Mouse (Mus musculus): ENCODE data around the gene Gm10778.
"Not testable (repeated sequence)": the region's sequence is repeated elsewhere in the genome, so short reads cannot be mapped to it uniquely, and the experiment has no call there.

Gm10778 gene

DNA sequence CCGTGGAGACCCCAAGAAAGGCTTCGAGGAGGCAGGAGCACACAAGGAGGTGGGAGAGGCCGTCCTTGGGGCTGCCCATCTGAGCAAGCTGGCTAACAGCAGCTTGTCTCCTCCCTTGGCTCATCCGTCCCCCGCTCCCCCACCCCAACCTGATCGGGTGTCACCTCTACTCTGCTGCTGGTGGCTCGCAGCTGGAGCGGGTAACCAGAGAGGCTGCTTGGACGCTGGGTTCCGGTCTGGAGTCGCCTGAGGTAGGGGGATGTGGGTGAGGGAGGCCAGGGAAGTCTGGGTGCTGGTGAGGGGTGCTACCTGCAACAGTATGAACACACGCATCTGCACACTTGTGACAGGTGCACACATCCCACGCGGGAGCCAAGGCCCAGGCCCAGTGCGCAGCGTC, 20.5 kb upstream of the Gm10778 start, which contains the start of gene Ankrd24:
Ankrd24 (plus strand) TSS at position 151 of the 400 bp plus-strand sequence.
- no peak for DNase-seq (ENCODE audit: low spot score)

DNA sequence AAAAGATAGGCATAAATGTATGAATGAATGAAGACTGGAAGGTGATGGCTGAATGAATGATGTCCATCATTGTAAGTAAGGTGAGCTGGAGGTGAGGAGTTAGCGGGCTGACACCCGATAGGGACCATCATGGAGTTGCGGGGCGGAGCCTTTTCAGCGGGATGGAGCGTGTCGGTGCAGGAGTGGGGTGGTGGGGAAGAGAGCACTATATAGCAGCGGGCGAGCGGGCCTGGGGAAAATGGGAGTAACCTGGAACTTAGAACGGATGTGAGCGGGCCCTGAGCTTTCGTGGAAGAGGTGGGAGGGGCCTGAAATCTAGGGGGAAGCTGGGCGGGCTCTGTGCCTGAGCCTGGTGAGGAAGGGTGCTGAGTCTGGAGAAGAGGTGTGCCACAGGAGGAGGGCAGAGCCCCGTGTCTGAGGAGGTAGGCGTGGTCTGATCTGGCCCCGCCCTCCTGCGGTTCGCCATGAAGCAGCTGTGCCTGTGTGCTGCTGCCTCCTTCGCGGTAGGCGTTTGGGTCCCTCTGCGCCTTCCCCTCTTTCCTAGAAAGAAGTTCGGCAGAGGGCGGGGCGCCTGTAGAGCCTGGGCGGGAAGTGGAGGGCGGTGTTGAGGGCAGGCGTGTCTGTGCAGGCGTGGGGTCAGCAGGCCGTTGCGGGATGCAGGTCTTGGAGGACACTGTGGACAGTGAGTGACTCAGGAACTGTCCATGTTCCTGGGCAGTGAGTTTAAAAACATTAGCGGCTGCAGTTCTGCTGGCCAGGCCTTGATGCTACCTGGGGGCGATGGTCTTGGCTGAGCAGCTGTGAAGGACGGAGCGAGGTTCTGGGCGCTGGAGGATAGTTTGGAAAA, 15.4 kb upstream of the Gm10778 start:
- DNase-seq (ENCODE audit: low spot score), result peak; percentile 78

DNA sequence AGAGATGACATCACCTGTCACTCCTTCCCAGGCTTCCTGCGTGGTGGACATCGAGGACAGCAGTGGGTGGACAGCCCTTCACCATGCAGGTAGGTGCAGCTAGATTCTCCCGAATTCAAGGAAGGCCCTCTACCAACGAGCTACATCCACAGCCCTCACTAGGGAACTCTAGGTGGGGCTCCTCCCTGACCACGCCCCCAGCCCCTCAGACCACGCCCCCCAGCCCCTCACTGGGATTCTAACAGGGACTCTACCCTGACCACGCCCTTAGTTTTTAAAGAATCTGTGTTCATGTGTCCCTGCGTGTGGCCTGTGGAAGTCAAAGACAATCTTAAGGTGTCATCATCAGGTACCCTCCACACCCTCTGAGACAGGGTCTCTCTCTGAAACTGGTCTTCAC, 12.5 kb upstream of the Gm10778 start:
- DNase-seq (ENCODE audit: low spot score), result no peak

DNA sequence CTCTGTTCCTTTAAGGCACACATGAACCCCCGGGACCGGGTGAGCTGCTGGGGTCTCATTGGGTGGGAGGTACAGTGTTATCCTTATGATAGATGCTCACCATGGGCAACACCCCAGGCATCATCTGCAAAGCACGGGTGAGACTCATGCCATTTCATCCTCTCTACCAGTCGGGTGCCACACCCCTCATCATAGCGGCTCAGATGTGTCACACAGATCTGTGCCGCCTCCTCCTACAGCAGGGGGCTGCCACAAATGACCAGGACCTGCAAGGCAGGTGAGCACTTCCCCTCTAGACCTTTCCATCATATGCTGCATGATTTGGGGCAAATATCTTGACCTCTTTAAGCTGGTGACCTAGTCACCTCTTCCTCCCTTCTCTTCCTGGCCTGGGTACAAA, 10.8 kb upstream of the Gm10778 start:
- DNase-seq (ENCODE audit: low spot score), result no peak

DNA sequence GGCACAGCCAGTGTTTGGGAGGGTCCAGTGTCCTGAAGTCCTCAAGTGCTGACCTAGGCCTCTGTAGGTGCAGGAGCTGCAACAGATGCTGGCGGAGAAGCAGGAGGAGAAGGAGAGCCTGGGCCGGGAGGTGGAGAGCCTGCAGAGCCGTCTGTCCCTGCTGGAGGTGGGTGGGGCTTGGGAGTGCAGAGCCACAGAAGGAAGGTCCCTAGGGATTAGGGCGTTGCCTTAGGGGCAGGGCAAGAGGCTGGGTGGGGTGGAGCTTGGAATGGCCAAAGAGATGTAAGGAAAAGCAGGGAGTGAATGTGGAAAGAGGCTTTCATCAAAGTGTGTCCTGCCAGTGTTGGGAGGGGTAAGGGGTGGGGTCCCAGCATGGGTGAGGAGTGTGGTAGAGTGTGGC, 8.0 kb upstream of the Gm10778 start:
- DNase-seq (ENCODE audit: low spot score), result not testable (repeated sequence)

DNA sequence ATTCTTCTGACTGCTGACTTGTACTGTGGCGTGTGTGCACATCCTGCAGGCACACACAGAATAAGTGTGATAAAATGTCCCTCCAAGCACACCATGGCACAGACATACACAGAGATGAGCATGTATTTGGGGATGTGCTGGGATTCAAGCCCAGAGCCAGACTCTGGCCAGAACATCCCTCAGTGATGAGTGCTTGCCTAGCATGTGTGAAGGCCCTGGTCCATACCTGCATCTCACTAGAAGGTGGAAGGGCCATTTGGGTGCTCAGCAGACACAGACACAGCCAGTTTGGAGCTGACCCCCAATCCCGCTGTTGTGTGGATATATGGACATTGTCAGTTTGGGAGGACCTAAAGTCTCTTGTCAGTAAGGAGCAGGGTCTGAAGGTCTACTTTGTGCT, 7.3 kb upstream of the Gm10778 start:
- DNase-seq (ENCODE audit: low spot score), result no peak

DNA sequence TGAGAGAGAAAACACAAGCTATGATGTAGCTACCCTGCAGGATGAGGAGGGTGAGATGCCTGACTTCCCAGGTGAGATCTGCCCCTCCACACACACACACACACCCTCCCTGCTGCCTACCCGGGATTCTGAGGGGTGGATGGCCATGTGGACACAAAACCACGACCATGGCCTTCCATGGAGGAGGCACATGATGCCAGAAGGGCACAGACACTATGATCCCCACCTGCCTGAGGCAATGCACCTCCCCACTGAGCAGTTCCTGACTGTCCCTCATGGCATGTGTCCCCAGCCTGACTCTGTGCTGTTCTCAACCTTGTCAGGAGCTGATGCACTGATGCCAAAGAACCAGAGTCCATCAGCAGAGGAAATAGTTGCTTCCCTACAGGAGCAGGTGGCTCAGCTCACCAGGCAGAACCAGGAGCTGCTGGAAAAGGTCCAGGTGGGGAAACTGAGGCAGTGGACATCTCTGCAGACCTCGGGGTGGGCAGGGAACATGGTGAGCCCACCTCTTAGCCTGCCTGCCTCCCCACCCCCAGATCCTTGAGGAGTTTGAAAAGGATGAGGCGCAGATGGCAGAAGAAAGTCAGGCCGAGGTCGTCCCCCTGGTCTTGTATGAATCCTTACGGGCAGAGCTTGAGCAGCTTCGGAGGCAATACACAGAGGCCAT, 6.7 kb upstream of the Gm10778 start:
- no peak for DNase-seq (ENCODE audit: low spot score)

DNA sequence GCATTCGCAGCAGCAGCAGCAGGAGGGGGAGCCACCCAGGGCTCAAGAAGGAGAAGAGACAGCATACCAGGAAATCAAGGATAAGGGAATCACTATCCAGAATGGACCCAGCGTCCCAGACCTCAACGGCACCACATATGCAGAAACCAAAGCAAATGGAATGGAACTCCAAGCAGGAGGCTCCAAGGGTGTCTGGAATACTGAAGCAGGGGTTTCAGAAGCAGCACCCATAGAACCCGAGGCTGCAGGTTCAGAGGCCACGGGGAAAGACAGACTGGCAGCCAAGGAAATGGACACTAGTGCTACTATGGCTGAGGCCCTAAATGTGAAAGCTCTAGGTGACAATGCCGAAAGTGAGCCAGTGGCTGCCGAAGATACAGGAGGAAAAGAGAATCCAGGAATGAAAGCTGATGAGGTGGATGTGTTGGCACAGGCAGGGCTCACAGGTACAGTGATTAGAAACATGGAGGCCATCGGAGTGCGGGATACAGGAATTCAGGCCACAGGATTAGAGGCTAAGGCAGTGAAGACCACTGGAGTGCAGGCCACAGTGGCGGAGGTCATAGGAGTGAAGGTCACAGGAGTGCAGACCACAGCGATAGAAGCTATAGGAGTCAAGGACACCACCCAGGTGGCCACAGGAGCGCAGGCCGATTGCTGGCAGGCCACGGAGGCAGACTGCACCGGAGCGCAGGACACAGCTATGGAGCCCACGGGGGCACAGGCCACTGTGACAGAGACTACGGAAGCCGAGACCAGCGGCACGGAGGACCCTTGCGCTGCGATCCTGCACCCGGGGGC, 6.0 kb upstream of the Gm10778 start:
- no peak for DNase-seq (ENCODE audit: low spot score)

DNA sequence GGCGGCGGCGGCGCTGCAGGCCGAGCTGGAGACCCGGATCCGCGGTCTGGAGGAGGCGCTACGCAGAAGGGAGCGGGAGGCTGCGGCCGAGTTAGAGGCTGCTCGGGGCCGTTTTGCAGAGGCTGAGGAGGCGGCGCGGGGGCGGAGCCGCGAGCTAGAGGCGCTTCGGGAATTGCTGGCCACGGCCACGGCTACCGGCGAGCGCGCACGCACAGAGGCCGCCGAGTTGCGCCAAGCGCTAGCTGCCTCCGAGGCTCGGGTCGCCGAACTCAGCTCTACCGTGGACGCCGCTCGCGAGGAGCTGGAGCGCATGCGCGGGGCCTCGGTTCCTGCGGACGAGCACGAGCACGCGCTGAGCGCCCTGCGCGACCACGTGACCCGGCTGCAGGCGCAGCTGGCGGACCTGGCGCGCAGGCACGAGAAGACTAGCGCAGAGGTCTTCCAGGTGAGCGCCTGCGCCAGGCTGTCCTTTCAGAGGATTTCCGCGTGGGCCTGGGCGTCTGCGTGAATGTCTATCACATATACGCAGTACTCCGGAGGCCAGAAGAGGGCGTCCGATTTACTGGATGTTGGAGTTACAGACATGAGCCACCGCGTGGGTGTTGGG, 5.3 kb upstream of the Gm10778 start:
- DNase-seq (ENCODE audit: low spot score), result peak; percentile 95

DNA sequence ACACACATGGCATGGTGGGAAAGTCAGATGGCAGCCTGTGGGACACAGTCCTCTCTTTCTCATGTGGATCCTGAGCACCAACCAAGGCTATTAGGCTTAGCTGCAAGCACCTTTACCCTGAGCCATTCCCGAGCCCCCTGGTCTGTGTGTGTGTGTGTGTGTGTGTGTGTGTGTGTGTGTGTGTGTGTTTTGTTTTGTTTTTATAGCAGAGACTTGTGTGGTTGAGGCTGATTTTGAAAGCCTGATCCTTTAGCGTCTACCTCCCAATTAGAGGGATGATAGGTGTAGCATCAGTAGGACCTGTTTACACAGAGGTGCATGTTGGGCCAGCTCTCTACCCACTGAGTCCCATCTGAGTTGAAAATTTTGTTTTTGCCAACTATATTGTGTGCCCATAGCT, 4.7 kb upstream of the Gm10778 start:
- peak; percentile 4 for DNase-seq (ENCODE audit: low spot score)

DNA sequence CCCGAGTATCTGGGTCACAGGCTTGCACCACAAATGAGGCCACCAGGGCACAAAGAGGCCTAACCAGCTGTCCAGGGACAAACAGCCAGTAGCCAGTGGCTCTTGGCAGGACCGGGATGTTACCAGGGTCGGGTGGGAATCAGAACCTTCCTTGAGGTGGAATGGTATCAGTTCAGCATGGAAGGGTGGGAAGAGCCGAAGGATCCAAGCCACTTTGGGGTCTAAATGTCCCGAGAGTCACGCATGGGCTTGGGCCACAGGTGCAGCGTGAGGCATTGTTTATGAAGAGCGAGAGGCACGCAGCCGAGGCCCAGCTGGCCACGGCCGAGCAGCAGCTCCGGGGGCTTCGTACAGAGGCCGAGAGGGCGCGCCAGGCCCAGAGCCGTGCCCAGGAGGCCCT, 4.1 kb upstream of the Gm10778 start:
- DNase-seq (ENCODE audit: low spot score), result peak; percentile 13

DNA sequence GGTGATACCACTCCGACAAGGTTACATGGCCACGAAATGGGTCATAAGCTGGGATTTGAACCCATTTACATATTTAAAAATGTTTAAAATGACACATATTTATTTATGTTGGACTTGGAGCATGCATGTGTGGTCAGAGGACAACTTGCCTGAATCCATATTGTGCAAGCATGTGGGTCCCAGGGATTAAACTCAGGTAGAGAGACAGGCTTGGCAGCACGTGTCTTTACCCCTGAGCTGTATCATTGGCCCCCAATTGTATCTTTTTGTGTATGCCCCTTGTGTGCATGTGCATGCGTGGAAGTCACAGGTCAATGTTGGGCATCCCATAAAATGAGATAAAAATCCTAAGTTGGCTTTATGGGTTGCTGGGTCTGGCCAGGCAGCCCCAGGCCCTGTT, 3.5 kb upstream of the Gm10778 start:
- DNase-seq (ENCODE audit: low spot score), result no peak

DNA sequence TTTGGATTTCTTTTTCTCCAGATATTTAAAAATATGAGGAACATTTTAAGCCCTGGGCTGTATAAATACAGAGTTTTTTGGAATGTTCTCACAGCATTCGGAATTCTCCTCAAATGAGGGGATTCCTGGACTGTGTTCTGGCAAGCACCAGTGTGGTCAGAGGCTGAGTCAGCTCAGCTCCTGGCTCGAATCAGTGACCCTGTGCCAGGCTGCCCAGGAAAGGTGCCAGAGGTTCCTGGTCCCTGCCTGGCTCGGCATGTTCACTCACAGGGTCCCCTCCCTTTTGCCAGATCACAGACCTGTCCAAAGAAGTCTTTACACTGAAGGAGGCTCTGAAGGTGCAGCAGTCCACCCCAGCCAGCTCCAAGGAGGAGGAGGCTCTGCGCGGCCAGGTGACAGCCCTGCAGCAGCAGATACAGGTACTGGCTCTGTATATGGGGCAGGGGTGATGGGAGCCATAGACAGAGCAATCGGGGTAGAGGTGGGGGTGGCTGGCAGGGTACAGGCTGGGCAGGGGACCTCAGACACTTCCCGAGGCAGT, 2.8 kb upstream of the Gm10778 start:
- peak; percentile 14 for DNase-seq (ENCODE audit: low spot score)

DNA sequence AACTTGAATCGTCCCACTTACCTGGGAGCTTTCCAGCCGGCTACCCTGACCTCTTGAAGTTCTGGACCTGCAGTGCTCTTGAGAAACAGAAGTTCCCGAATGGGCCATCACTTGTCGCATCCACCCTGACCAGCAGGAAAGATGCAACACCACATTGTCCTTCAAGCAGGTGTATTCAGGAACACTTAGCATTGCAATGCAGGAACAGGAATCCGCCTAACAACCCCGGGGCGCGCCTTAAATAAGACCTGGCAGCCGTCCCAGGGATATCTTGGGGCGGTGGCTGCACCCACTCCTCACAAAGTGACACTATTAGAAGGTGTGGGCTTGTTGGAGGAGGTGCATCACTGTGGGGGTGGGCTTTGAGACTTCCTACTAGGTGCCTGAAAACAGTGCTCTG, 6.3 kb downstream of the Gm10778 start:
- DNase-seq (ENCODE audit: low spot score), result no peak

DNA sequence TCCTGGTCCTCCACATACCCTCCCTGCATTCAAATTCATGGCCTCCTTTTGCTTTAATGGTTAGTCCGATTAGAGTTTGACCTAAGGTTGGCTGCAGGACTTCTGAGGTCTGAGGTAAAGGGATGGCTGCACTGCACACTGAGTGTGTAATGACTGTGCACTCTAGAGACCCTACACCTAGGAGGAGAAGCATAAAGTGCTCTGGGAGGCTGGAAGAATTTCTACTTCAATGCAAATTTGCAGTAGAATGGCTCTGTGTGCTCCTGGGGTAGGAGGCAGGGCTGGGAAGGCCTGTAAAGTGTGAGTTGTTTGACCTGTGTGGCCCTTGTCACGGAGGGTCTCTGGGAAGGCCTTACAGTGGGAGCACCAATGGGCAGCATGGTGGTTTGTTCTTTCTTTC, 7.3 kb downstream of the Gm10778 start:
- no peak for DNase-seq (ENCODE audit: low spot score)

DNA sequence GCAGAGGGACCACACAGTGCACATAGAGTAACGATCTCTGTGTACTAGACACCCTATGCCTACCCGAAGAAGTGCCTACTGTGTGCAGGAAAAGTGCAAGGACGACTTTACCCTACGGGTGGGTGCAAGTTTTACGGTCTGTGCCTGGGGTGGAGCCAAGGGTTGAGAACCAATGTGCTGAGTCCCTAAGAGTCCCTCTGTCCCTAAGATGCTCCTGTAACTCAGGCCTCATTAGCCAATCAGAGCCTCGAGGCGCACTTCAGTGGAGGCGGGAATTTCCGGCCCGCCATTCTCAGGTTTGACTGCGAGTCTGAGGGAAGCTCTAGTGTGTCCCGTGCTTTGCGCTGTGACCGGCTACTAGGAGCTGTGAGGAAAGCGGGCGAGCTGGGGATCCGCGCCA, 38.3 kb downstream of the Gm10778 start:
- DNase-seq (ENCODE audit: low spot score), result not testable (repeated sequence)

DNA sequence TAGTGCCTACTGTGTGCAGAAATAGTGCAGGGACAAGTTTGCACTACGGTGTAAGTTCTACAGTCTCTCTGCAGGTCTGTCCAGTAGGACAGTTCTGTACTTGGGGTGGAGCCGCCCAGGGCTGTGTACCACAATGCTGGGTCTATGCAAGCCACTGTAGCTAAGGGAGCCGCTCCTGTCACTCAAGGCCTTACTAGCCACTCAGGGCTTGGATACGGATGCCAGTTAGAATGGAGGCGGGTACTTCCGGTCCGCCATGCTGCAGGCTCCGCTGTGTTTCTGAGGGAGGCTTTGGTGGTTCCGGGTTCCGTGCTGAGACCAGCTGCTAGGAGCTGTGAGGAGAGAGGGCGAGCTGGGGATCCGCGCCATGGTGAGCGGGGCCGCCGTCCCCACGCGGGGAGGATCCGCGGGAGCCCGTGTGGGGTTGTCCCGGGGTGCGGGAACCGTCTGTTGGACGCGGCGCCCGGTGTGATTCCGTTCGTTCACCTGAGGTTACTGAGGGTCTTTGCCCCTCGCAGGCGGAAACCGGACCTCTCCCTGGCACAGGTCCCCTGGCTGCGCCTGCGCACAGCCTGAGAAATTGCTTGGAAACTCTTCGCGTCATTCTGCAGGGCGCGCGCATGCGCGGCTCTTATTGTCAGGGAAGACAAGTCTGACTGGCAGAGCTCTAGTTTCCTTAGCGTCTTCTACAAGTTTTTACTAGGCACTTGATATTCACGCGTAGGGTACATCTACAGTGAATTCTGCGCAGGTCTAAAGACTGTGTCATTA, 55.9 kb downstream of the Gm10778 start, which contains the start of gene Zfp433:
Zfp433 (plus strand) TSS at position 295 of the 771 bp plus-strand sequence.
- not testable (repeated sequence) for DNase-seq (ENCODE audit: low spot score)

Measured in layer of hippocampus, adult 11-12 months (tissue).